Mouse (Mus musculus): ENCODE results near the gene Cmss1. TPM values are rescaled to one million over a fixed set of nuclear protein-coding genes. Genes with fewer than 3 reads are reported as not detected.

Gene Cmss1
- polyA plus RNA-seq, 1 experiment from 2014 or later: 36.9 TPM

- no peak for ATAC-seq (ENCODE audit: low read depth)
- WGBS (ENCODE audit: insufficient replicate concordance): 73% methylated on average over 5 of the region's 5 CpGs
- Histone ChIP-seq H3K4me3 (replicated peaks) (no peak overlapping the region), H3K36me3 (no peaks in the 10 kb centered on the region), H3K27me3 (no peaks in the 10 kb centered on the region), H3K4me1 (replicated peaks) (no peaks in the 10 kb centered on the region), H3K9me3 (replicated peaks) (no peaks in the 10 kb centered on the region), H3K27ac (no peak overlapping the region), H3K9ac (no peak overlapping the region), H3K4me2 (no peak overlapping the region)
- DNase-seq: no peak
These were observed 168.4 kb downstream of the Cmss1 start for GRCm38 (mm10) chr16:57438288-57438685.

- 76% methylated on average over 11 of the region's 11 CpGs for WGBS (ENCODE audit: insufficient replicate concordance)
- Histone ChIP-seq H3K27me3 (no peaks in the 10 kb centered on the region), H3K9ac (no peak overlapping the region), H3K4me1 (replicated peaks) (no peaks in the 10 kb centered on the region), H3K9me3 (replicated peaks) (no peaks in the 10 kb centered on the region), H3K4me3 (replicated peaks) (no peak overlapping the region), H3K36me3 (no peaks in the 10 kb centered on the region), H3K27ac (no peak overlapping the region), H3K4me2 (no peak overlapping the region)
- ATAC-seq (ENCODE audit: low read depth): no peak
- DNase-seq: no peak
These were observed 169.0 kb downstream of the Cmss1 start for GRCm38 (mm10) chr16:57437523-57438287.

GRCm38 (mm10) chr16:57434640-57435039, 172.0 kb downstream of the Cmss1 start:
- no peaks in the 10 kb centered on the region for H3K4me1 ChIP-seq (replicated peaks)
- no peak overlapping the region for H3K4me2 ChIP-seq
- no peak overlapping the region for H3K4me3 ChIP-seq (replicated peaks)
- no peaks in the 10 kb centered on the region for H3K9me3 ChIP-seq (replicated peaks)
- WGBS (ENCODE audit: insufficient replicate concordance): 22% methylated on average over 3 of the region's 3 CpGs
- H3K36me3 ChIP-seq: no peaks in the 10 kb centered on the region
- ATAC-seq (ENCODE audit: low read depth): no peak
- DNase-seq: no peak
- H3K9ac ChIP-seq: no peak overlapping the region
- H3K27ac ChIP-seq: no peak overlapping the region
- no peaks in the 10 kb centered on the region for H3K27me3 ChIP-seq

- 59% methylated on average over 6 of the region's 6 CpGs for WGBS (ENCODE audit: insufficient replicate concordance)
- Histone ChIP-seq H3K27me3 (no peaks in the 10 kb centered on the region), H3K36me3 (no peaks in the 10 kb centered on the region), H3K4me1 (replicated peaks) (no peaks in the 10 kb centered on the region), H3K9me3 (replicated peaks) (no peaks in the 10 kb centered on the region), H3K4me3 (replicated peaks) (no peak overlapping the region), H3K27ac (no peak overlapping the region), H3K9ac (no peak overlapping the region), H3K4me2 (no peak overlapping the region)
- ATAC-seq (ENCODE audit: low read depth) (no peak), DNase-seq (no peak)
These were observed 173.0 kb downstream of the Cmss1 start for GRCm38 (mm10) chr16:57433671-57434070.

GRCm38 (mm10) chr16:57433173-57433572, 173.5 kb downstream of the Cmss1 start:
- WGBS (ENCODE audit: insufficient replicate concordance): 51% methylated on average over 4 of the region's 4 CpGs
- Histone ChIP-seq H3K27ac (no peak overlapping the region), H3K9me3 (replicated peaks) (no peaks in the 10 kb centered on the region), H3K4me1 (replicated peaks) (no peaks in the 10 kb centered on the region), H3K27me3 (no peaks in the 10 kb centered on the region), H3K9ac (no peak overlapping the region), H3K36me3 (no peaks in the 10 kb centered on the region), H3K4me3 (replicated peaks) (no peak overlapping the region), H3K4me2 (no peak overlapping the region)
- DNase-seq: no peak
- no peak for ATAC-seq (ENCODE audit: low read depth)

GRCm38 (mm10) chr16:57431294-57431693, 175.4 kb downstream of the Cmss1 start:
- Histone ChIP-seq H3K36me3 (no peaks in the 10 kb centered on the region), H3K9me3 (replicated peaks) (no peaks in the 10 kb centered on the region), H3K4me2 (no peak overlapping the region), H3K4me3 (replicated peaks) (no peak overlapping the region), H3K27me3 (no peaks in the 10 kb centered on the region), H3K4me1 (replicated peaks) (no peaks in the 10 kb centered on the region), H3K9ac (no peak overlapping the region), H3K27ac (no peak overlapping the region)
- ATAC-seq (ENCODE audit: low read depth) (no peak), DNase-seq (no peak)
- WGBS (ENCODE audit: insufficient replicate concordance): 53% methylated on average over 3 of the region's 3 CpGs

GRCm38 (mm10) chr16:57428977-57429376, 177.7 kb downstream of the Cmss1 start:
- ATAC-seq (ENCODE audit: low read depth): no peak
- Histone ChIP-seq H3K9ac (no peak overlapping the region), H3K27ac (no peak overlapping the region), H3K4me1 (replicated peaks) (no peaks in the 10 kb centered on the region), H3K36me3 (no peaks in the 10 kb centered on the region), H3K4me3 (replicated peaks) (no peak overlapping the region), H3K27me3 (no peaks in the 10 kb centered on the region), H3K4me2 (no peak overlapping the region), H3K9me3 (replicated peaks) (no peaks in the 10 kb centered on the region)
- no peak for DNase-seq
- 64% methylated on average over 5 of the region's 5 CpGs for WGBS (ENCODE audit: insufficient replicate concordance)

- no peaks in the 10 kb centered on the region for H3K36me3 ChIP-seq
- H3K27ac ChIP-seq: no peak overlapping the region
- ATAC-seq (ENCODE audit: low read depth): no peak
- H3K4me2 ChIP-seq: no peak overlapping the region
- H3K27me3 ChIP-seq: no peaks in the 10 kb centered on the region
- no peaks in the 10 kb centered on the region for H3K9me3 ChIP-seq (replicated peaks)
- H3K9ac ChIP-seq: no peak overlapping the region
- DNase-seq: no peak
- no peaks in the 10 kb centered on the region for H3K4me1 ChIP-seq (replicated peaks)
- H3K4me3 ChIP-seq (replicated peaks): no peak overlapping the region
- 63% methylated on average over 7 of the region's 7 CpGs for WGBS (ENCODE audit: insufficient replicate concordance)
These were observed 179.0 kb downstream of the Cmss1 start for GRCm38 (mm10) chr16:57427516-57428285.

GRCm38 (mm10) chr16:57426680-57427079, 180.0 kb downstream of the Cmss1 start:
- WGBS (ENCODE audit: insufficient replicate concordance): 79% methylated on average over 10 of the region's 10 CpGs
- Histone ChIP-seq H3K9ac (no peak overlapping the region), H3K4me3 (replicated peaks) (no peak overlapping the region), H3K27me3 (no peaks in the 10 kb centered on the region), H3K4me1 (replicated peaks) (no peaks in the 10 kb centered on the region), H3K27ac (no peak overlapping the region), H3K36me3 (no peaks in the 10 kb centered on the region), H3K9me3 (replicated peaks) (no peaks in the 10 kb centered on the region), H3K4me2 (no peak overlapping the region)
- ATAC-seq (ENCODE audit: low read depth) (no peak), DNase-seq (no peak)

GRCm38 (mm10) chr16:57423001-57423800, 183.5 kb downstream of the Cmss1 start:
- H3K27ac ChIP-seq: no peak overlapping the region
- H3K27me3 ChIP-seq: no peaks in the 10 kb centered on the region
- H3K4me1 ChIP-seq (replicated peaks): no peaks in the 10 kb centered on the region
- H3K4me2 ChIP-seq: no peak overlapping the region
- DNase-seq: no peak
- ATAC-seq (ENCODE audit: low read depth): no peak
- H3K9me3 ChIP-seq (replicated peaks): no peaks in the 10 kb centered on the region
- no peaks in the 10 kb centered on the region for H3K36me3 ChIP-seq
- WGBS (ENCODE audit: insufficient replicate concordance): 45% methylated on average over 6 of the region's 6 CpGs
- no peak overlapping the region for H3K9ac ChIP-seq
- H3K4me3 ChIP-seq (replicated peaks): no peak overlapping the region

GRCm38 (mm10) chr16:57421680-57422417, 184.8 kb downstream of the Cmss1 start:
- no peak for ATAC-seq (ENCODE audit: low read depth)
- Histone ChIP-seq H3K9ac (no peak overlapping the region), H3K27me3 (no peaks in the 10 kb centered on the region), H3K4me3 (replicated peaks) (no peak overlapping the region), H3K27ac (no peak overlapping the region), H3K4me1 (replicated peaks) (no peaks in the 10 kb centered on the region), H3K4me2 (no peak overlapping the region), H3K36me3 (no peaks in the 10 kb centered on the region), H3K9me3 (replicated peaks) (no peaks in the 10 kb centered on the region)
- DNase-seq: no peak
- WGBS (ENCODE audit: insufficient replicate concordance): 69% methylated on average over 7 of the region's 7 CpGs
